Mouse (Mus musculus): ENCODE results near the gene Bnc1. TPM values are rescaled to one million over a fixed set of nuclear protein-coding genes. Genes with fewer than 3 reads are reported as not detected.

The Bnc1 gene
- polyA plus RNA-seq, 1 experiment, result not detected

- Histone ChIP-seq H3K27ac (ENCODE audit: insufficient read depth, low read length) (no peak overlapping the region), H3K27me3 (ENCODE audit: control insufficient read depth, insufficient read depth, low read length) (no peaks in the 10 kb centered on the region; the same call in 1 of the 2 replicates), H3K4me1 (ENCODE audit: control insufficient read depth, insufficient read depth, low read length) (no peaks in the 10 kb centered on the region), H3K4me3 (replicated peaks; ENCODE audit: insufficient read depth, low read depth, low read length) (no peak overlapping the region)
- TF ChIP-seq POLR2A (IDR thresholded peaks at IDR 0.05; ENCODE audit: borderline replicate concordance, insufficient read depth, low read length) (no peak), CTCF (IDR thresholded peaks at IDR 0.05; ENCODE audit: borderline replicate concordance, insufficient read depth, low read depth, low read length) (no peak)
- no peak for DNase-seq
- 96% methylated on average over 1 of the region's 1 CpGs for WGBS
Measured at GRCm38 (mm10) chr7:81921379-81921952, 70.6 kb downstream of the Bnc1 start.

- H3K4me1 ChIP-seq (ENCODE audit: control insufficient read depth, insufficient read depth, low read length), result no peaks in the 10 kb centered on the region
- H3K27me3 ChIP-seq (ENCODE audit: control insufficient read depth, insufficient read depth, low read length), result no peaks in the 10 kb centered on the region; the same call in 1 of the 2 replicates
- H3K4me3 ChIP-seq (replicated peaks; ENCODE audit: insufficient read depth, low read depth, low read length), result no peak overlapping the region
- TF ChIP-seq CTCF (IDR thresholded peaks at IDR 0.05; ENCODE audit: borderline replicate concordance, insufficient read depth, low read depth, low read length), result no peak
- TF ChIP-seq POLR2A (IDR thresholded peaks at IDR 0.05; ENCODE audit: borderline replicate concordance, insufficient read depth, low read length), result no peak
- WGBS, result 97% methylated on average over 4 of the region's 4 CpGs
- H3K27ac ChIP-seq (ENCODE audit: insufficient read depth, low read length), result no peak overlapping the region
- DNase-seq, result no peak
Measured at GRCm38 (mm10) chr7:81920314-81920713, 71.8 kb downstream of the Bnc1 start.

- TF ChIP-seq POLR2A (IDR thresholded peaks at IDR 0.05; ENCODE audit: borderline replicate concordance, insufficient read depth, low read length), result no peak
- TF ChIP-seq CTCF (IDR thresholded peaks at IDR 0.05; ENCODE audit: borderline replicate concordance, insufficient read depth, low read depth, low read length), result no peak
- Histone ChIP-seq H3K27ac (ENCODE audit: insufficient read depth, low read length) (no peak overlapping the region), H3K4me3 (replicated peaks; ENCODE audit: insufficient read depth, low read depth, low read length) (no peak overlapping the region), H3K4me1 (ENCODE audit: control insufficient read depth, insufficient read depth, low read length) (no peaks in the 10 kb centered on the region), H3K27me3 (ENCODE audit: control insufficient read depth, insufficient read depth, low read length) (no peaks in the 10 kb centered on the region; the same call in 1 of the 2 replicates)
- peak in 1 of 2 experiments; percentile 32 for DNase-seq
- 44% methylated on average over 5 of the region's 5 CpGs for WGBS
Measured at GRCm38 (mm10) chr7:81918316-81918715, 73.8 kb downstream of the Bnc1 start.

Other genes with a start within 250 kb of the Bnc1 start
- 71.0 and 77.7 TPM in 2 replicates for gene Ramac, start 229.4 kb downstream of the Bnc1 start, polyA plus RNA-seq (2012; rRNA removed)
- gene 3110040N11Rik, start 202.8 kb downstream of the Bnc1 start, polyA plus RNA-seq (2012; rRNA removed), result 26.5 and 27.0 TPM in 2 replicates
- gene Btbd1, start 162.9 kb downstream of the Bnc1 start, polyA plus RNA-seq (2012; rRNA removed), result 67.5 and 72.5 TPM in 2 replicates
- gene Gm10160, start 136.5 kb downstream of the Bnc1 start, polyA plus RNA-seq (2012; rRNA removed), result not detected in 2 replicates
- gene Tm6sf1, start 133.3 kb downstream of the Bnc1 start, polyA plus RNA-seq (2012; rRNA removed), result 39.2 and 40.9 TPM in 2 replicates
- 22.4 and 23.7 TPM in 2 replicates for gene Hdgfl3, start 57.8 kb downstream of the Bnc1 start, polyA plus RNA-seq (2012; rRNA removed)
- 24.1 and 28.4 TPM in 2 replicates for gene Sh3gl3, start 181.5 kb upstream of the Bnc1 start, polyA plus RNA-seq (2012; rRNA removed)